Mouse (Mus musculus): ENCODE data around the gene Lgals9. TPM values are rescaled to one million over a fixed set of nuclear protein-coding genes. Genes with fewer than 3 reads are reported as not detected.

Gene Lgals9
- total RNA-seq, 2 experiments from 2014 or later, result 7.3 to 8.3 TPM

DNA sequence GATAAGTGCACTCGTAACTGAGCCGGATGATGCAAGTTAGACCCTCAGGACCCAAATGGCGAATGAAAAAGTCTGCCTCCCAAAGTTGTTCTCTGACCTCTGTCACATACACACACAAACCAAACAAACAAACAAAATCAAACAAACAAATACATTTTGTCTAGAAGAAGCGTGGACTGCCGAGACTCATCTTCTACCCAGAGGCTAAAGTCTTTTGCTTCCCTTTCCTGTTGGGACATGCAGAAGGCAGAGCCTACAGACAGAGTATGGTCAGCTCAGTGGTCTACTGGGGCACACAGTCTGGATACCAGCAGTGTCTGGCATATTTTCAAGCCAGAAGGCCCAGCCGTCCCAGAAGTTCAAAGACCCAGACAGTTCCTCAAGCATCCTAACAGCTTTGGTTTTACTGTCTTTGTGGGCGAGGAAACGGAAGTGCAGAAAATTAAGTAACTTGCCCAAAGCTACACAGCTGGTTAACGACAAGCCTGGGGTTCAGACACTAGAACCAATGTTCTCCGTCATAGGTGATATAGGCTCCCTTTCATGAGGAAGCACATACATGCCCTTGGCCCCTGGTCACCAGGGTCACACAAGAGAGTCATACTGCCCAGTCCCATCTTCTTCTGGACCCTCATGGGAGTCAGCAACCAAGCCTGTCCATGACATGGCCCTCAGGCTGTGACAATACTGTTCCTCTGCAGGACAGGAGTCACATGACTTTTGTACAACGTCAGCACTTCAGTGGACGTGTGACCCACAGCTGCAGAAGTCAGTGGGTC is 2.0 kb downstream of the Lgals9 start:
- DNase-seq (ENCODE audit: extremely low spot score in 1 of 2, low spot score in 2 of 2), result no peak
- intact Hi-C loops (cut with DNase I), result no loop called here

- intact Hi-C loops (cut with DNase I), result no loop called here
- DNase-seq (ENCODE audit: extremely low spot score in 1 of 2, low spot score in 2 of 2), result no peak
These were observed 2.7 kb downstream of the Lgals9 start for GRCm38 (mm10) chr11:78982042-78982441.

- no peak for DNase-seq (ENCODE audit: extremely low spot score in 1 of 2, low spot score in 2 of 2)
- intact Hi-C loops (cut with DNase I), result no loop called here
These were observed 4.6 kb downstream of the Lgals9 start for GRCm38 (mm10) chr11:78980083-78980634.

DNA sequence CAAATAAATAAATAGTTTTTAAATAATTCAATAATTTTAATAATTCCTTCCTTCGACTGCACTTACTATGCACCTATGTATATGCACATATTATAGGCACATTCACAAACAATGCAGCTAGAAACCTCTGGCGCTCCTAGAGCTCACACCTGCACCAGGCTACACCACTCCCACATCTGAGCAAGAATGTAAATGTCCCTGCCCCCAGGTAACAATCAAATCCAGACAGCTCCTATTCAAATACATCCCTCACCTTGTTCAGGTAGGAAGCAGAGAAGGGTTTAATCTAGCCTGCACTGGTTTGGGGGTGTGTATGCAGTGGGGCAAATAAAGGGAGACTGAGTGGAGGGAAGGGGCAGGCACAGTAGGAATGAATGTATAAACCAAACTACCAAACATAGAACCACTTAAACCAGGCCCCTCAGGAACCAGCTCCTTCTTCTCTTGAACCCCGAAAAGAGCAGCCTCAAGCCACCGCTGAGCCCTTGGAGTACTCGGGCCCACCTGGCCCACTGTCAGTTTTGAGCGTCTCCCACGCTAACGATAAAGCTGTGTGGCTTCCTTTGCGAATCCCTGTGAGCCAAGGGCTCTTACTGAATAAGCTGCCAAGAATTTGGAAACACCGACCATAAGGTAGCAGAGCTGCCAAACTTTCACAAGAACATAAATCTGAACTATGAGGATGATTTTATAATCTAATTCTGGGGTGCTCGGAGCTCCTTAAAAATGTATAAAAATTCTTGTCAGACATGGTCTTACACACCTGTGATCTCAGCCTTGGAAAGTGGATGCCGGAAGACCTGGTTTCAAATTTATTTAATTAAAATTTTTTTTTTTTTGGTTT is 6.3 kb downstream of the Lgals9 start:
- intact Hi-C loops (cut with DNase I), result no loop called here
- DNase-seq (ENCODE audit: extremely low spot score in 1 of 2, low spot score in 2 of 2), result no peak

- DNase-seq (ENCODE audit: extremely low spot score in 1 of 2, low spot score in 2 of 2), result no peak
- intact Hi-C loops (cut with DNase I), result no loop called here
These were observed 7.8 kb downstream of the Lgals9 start for GRCm38 (mm10) chr11:78976731-78977510.

GRCm38 (mm10) chr11:78973381-78974150 is 11.2 kb downstream of the Lgals9 start:
- intact Hi-C loops (cut with DNase I), result no loop called here
- DNase-seq (ENCODE audit: extremely low spot score in 1 of 2, low spot score in 2 of 2), result no peak

- DNase-seq (ENCODE audit: extremely low spot score in 1 of 2, low spot score in 2 of 2), result no peak
- intact Hi-C loops (cut with DNase I), result no loop called here
These were observed 11.9 kb downstream of the Lgals9 start for GRCm38 (mm10) chr11:78972811-78973351.

DNA sequence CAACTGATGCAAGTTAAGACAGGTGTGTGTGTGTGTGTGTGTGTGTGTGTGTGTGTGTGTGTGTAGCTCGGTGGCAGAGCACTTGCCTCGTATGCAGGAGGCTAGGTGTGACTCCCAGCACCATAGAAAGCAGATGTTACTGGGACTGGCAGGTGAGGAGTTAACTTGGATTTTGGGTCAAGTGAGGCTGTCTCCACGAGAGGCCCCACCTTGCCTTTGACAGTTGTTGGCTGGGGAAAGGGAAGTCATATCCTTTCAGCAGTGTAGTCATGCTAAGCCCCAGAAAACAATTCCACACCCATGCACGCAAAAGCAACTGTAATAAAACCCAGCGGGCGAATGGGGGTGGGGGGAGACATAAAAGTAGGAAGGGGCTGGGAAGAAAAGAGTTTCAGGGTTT is 12.4 kb downstream of the Lgals9 start:
- intact Hi-C loops (cut with DNase I), result no loop called here
- no peak for DNase-seq (ENCODE audit: extremely low spot score in 1 of 2, low spot score in 2 of 2)

GRCm38 (mm10) chr11:78971746-78972145 is 13.0 kb downstream of the Lgals9 start:
- DNase-seq (ENCODE audit: extremely low spot score in 1 of 2, low spot score in 2 of 2), result no peak
- intact Hi-C loops (cut with DNase I), result no loop called here

DNA sequence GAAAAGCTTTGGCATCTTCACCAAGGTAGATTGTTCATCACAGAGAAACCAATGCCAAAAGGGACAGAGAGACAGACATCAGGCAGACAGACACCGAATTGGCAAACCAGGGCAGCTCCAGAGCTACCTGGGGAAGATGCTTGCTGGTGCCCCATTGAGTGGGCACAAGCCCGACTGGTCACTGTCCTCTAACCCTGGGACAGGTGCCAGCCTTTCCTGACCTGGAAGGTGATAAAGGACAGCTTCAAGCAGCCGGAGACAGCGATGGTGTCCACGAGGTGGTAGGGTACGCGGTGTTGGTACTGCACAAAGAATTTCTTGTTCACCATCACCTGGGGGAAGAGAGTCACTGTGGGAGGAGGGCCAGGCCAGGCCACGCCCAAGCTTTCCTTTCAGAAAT is 13.7 kb downstream of the Lgals9 start:
- DNase-seq (ENCODE audit: extremely low spot score in 1 of 2, low spot score in 2 of 2), result no peak
- intact Hi-C loops (cut with DNase I), result no loop called here

DNA sequence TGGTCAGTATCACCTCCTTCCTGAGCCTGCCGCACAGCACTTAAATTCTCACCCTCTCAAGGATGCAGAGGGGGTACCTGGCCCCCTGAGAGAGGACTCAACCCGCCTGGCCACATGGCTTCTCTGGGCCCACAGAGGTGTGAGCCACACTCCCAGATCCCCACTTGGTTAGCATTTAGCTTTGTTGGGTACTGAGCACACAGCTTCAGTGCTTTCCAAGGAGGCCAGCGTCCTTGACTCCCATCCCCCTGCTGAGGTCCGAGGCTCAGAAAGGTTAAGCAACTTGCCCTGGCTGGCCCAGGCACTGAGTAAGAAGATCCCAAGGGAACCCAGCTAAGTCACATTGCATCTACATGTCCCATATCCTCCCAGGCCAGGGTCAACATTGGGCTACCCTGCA is 16.6 kb downstream of the Lgals9 start:
- intact Hi-C loops (cut with DNase I), result loop anchor here (5.0 kb wide), 2 partner anchors 244 to 324 kb away; no protein-coding TSS in a partner anchor
- DNase-seq (ENCODE audit: extremely low spot score in 1 of 2, low spot score in 2 of 2), result no peak

GRCm38 (mm10) chr11:78967371-78967770 is 17.4 kb downstream of the Lgals9 start:
- DNase-seq (ENCODE audit: extremely low spot score in 1 of 2, low spot score in 2 of 2), result peak in 1 of 2 experiments; percentile 58
- intact Hi-C loops (cut with DNase I), result loop anchor here (5.0 kb wide), 2 partner anchors 245 to 325 kb away; no protein-coding TSS in a partner anchor

- intact Hi-C loops (cut with DNase I), result no loop called here
- DNase-seq (ENCODE audit: extremely low spot score in 1 of 2, low spot score in 2 of 2), result no peak
These were observed 23.5 kb downstream of the Lgals9 start for GRCm38 (mm10) chr11:78961221-78961620.

DNA sequence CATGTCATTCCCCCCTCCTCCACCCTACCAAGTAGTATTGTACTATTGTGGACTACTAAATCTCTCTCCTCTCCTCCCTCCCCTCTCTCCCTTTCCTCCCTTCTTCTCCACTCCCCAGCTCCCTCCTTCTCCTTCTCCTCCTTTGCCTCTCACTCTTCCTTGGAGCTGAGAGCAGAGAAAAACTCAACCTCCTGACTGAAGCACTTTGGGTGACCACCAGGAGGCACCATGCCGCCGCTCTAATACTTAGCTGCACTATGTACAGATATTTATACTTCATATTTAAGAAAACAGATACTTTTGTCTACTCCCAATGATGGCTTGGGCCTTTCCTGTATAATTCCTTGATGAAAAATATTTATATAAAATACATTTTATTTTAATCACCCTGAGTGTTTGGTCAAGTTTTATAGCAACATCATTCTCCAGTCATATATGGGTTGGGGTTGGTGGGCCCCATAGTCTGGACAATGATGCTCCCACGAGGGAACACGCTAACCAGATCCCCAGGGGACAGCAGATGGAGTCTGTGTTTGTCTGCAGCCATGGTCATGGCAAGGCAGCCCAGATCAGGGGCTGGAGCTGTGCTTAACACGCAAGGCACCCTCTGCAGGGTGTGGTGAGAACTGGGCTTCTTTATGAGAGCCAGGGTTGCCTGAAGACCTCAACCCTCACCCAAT is 24.8 kb downstream of the Lgals9 start:
- intact Hi-C loops (cut with DNase I), result loop anchor here (5.0 kb wide), 4 partner anchors 93 to 403 kb away; no protein-coding TSS in a partner anchor
- DNase-seq (ENCODE audit: extremely low spot score in 1 of 2, low spot score in 2 of 2), result no peak

- intact Hi-C loops (cut with DNase I), result loop anchor here (5.0 kb wide), 4 partner anchors 92 to 402 kb away; no protein-coding TSS in a partner anchor
- no peak for DNase-seq (ENCODE audit: extremely low spot score in 1 of 2, low spot score in 2 of 2)
These were observed 25.4 kb downstream of the Lgals9 start for GRCm38 (mm10) chr11:78959367-78959766.

DNA sequence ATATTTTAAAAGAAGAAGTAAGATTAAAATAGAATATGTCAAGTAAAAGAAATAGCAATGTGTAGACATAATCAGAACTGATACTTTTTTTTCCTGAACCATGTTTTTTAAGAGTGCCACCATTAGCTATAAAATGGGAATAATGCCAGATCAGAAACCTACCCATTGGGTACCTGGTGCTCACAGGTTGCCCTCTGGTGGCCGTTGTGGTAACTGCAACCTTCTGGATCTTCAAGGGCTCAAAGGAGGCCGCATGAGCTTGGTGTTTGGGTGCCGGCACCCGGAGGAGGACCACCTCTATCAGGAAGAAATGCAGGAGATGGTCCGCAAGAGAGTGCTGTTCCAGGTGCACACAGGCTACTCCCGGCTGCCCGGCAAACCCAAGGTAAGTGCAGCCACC is 28.5 kb downstream of the Lgals9 start:
- DNase-seq (ENCODE audit: extremely low spot score in 1 of 2, low spot score in 2 of 2), result peak; percentile 79
- intact Hi-C loops (cut with DNase I), result loop anchor here (5.0 kb wide), 4 partner anchors 89 to 399 kb away; no protein-coding TSS in a partner anchor

DNA sequence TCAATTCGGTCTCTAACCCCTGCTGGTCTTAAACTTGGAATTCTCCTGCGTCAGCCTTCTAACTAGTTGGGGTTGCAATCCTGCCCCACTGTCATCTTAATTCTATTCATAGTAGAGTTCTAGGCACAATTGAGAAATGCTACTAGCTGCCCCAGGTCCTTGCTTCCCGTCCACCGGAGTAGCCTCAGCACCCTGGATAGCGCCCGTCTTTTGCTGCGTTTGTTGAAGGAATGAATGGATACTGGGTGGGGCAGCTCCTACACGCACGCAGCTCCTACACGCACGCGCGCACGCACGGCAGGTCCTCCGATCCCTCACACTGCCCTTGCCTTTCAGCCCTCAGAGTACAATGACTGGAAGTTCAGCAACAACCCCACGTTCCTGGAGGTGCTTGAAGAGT is 32.3 kb downstream of the Lgals9 start:
- DNase-seq (ENCODE audit: extremely low spot score in 1 of 2, low spot score in 2 of 2), result no peak
- intact Hi-C loops (cut with DNase I), result loop anchor here (5.0 kb wide), 1 partner anchor 410 kb away; no protein-coding TSS in a partner anchor
